Mouse (Mus musculus) hindbrain, embryonic 11.5 days (tissue): ENCODE results near the gene Trnau1ap. TPM values are rescaled to one million over a fixed set of nuclear protein-coding genes. Genes with fewer than 3 reads are reported as not detected.
A peak's percentile ranks its signal among the peaks of the same experiment; 100 is the strongest.

Experiments used
- ATAC-seq: fragments of 200-750 bp; cut with Nextera tagmentation; 2 replicates; pipeline ENCODE4 v1.8.0; 2017; ENCODE audit warnings: mild to moderate bottlenecking, moderate TSS enrichment, moderate library complexity; ENCODE audit not compliant: low FRiP score
- DNase-seq: peaks from one replicate; pipeline ENCODE4 v3.0.0-alpha.2; 2015; ENCODE audit warnings: low spot score
- H3K27ac ChIP-seq: fragments of 300-500 bp; sonication (generic); 2 replicates; pipeline ENCODE4 v1.5.1; 2014; ENCODE audit warnings: mild to moderate bottlenecking, low read depth, low read length
- H3K27me3 ChIP-seq: fragments of 300-500 bp; sonication (generic); 2 replicates; pipeline ENCODE4 v1.6.1; 2014; ENCODE audit warnings: mild to moderate bottlenecking, low read length, moderate library complexity, mixed read lengths; ENCODE audit not compliant: control insufficient read depth, insufficient read depth
- H3K36me3 ChIP-seq: fragments of 300-500 bp; sonication (generic); 2 replicates; pipeline ENCODE4 v1.6.1; 2014; ENCODE audit warnings: mild to moderate bottlenecking, low read length, moderate library complexity, mixed read lengths; ENCODE audit not compliant: control insufficient read depth, insufficient read depth
- H3K4me1 ChIP-seq: fragments of 300-500 bp; sonication (generic); replicated peaks from 2 replicates; pipeline ENCODE4 v1.6.1; 2014; ENCODE audit warnings: low read length, mixed read lengths; ENCODE audit not compliant: control insufficient read depth, insufficient read depth
- H3K4me2 ChIP-seq: fragments of 300-500 bp; sonication (generic); replicated peaks from 2 replicates; pipeline ENCODE4 v1.6.1; 2014; ENCODE audit warnings: mild to moderate bottlenecking, low read depth, low read length
- H3K4me3 ChIP-seq: fragments of 300-500 bp; sonication (generic); 2 replicates; pipeline ENCODE4 v1.5.1; 2014; ENCODE audit warnings: low read depth, low read length
- H3K9ac ChIP-seq: fragments of 300-500 bp; sonication (generic); 2 replicates; pipeline ENCODE4 v1.6.1; 2014; ENCODE audit warnings: low read depth, low read length
- H3K9me3 ChIP-seq: fragments of 300-500 bp; sonication (generic); 2 replicates; pipeline ENCODE4 v1.6.1; 2016; ENCODE audit warnings: low read length; ENCODE audit not compliant: control insufficient read depth
- WGBS: fragments of 180-500 bp; shearing (Covaris S2); extraction: QIAGEN DNeasy Blood & Tissue Kit; methylation state at CpG from one replicate; pipeline ENCODE4 v1.1.7; 2014; 5-methylcytosine and 5-hydroxymethylcytosine counted together
- polyA plus RNA-seq: library from polyadenylated mRNA; unstranded; fragments of >200 nt; fragmentation: Nextera tagmentation; extraction: Ambion mirVana; gene quantifications from 2 replicates; pipeline ENCODE4 v1.2.1, GENCODE M21; 2014

The Trnau1ap gene
- polyA plus RNA-seq: 85.6 and 87.0 TPM in 2 replicates

GRCm38 (mm10) chr4:132329115-132329834, at the start of gene Trnau1ap:
Gene Trnau1ap (minus strand): TSS chr4:132329538.
- Histone ChIP-seq H3K4me3 (peak within 1 kb of the TSS; percentile 51), H3K4me1 (0 out of 2 replicates have a peak, but pooled peaks cover 3% of the 10 kb centered on the region), H3K27me3 (no peaks in the 10 kb centered on the region), H3K4me2 (peak within 1 kb of the TSS; percentile 69), H3K27ac (peak within 1 kb of the TSS; percentile 70), H3K9me3 (no peaks in the 10 kb centered on the region), H3K9ac (peak within 1 kb of the TSS; percentile 85), H3K36me3 (0 out of 2 replicates have a peak, but pooled peaks cover 5% of the 10 kb centered on the region)
- ATAC-seq (peak; percentile 96), DNase-seq (peak; percentile 96)
- under 1% methylated on average over 52 of the region's 52 CpGs for WGBS

DNA sequence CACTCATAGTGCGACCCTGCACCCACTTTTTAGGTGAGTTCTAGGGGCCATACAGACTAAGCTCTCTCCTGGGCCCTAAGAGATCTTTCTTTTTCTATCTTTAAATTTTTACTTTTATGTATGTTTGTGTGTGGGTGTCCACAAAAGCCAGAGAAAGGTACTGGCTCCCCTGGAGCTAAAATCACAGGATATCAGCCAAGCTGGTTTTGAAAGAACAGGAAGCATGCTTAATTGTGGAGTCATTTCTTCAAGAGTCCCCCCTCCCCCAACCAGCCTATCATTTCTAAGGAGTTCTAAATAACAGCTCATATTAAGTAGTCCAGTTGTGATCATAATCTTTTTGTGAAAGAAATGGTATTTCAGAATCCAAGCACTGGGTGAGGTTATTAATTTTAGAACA, 44.5 kb upstream of the Trnau1ap start:
- Histone ChIP-seq H3K9ac (no peak overlapping the region), H3K4me3 (no peak overlapping the region), H3K36me3 (peaks cover 10% of the 10 kb centered on the region; the same call in 1 of the 2 replicates), H3K9me3 (no peaks in the 10 kb centered on the region), H3K4me1 (no peaks in the 10 kb centered on the region), H3K27me3 (no peaks in the 10 kb centered on the region), H3K4me2 (no peak overlapping the region), H3K27ac (no peak overlapping the region)
- DNase-seq (no peak), ATAC-seq (no peak)
- WGBS: 100% methylated on average over 1 of the region's 1 CpGs

DNA sequence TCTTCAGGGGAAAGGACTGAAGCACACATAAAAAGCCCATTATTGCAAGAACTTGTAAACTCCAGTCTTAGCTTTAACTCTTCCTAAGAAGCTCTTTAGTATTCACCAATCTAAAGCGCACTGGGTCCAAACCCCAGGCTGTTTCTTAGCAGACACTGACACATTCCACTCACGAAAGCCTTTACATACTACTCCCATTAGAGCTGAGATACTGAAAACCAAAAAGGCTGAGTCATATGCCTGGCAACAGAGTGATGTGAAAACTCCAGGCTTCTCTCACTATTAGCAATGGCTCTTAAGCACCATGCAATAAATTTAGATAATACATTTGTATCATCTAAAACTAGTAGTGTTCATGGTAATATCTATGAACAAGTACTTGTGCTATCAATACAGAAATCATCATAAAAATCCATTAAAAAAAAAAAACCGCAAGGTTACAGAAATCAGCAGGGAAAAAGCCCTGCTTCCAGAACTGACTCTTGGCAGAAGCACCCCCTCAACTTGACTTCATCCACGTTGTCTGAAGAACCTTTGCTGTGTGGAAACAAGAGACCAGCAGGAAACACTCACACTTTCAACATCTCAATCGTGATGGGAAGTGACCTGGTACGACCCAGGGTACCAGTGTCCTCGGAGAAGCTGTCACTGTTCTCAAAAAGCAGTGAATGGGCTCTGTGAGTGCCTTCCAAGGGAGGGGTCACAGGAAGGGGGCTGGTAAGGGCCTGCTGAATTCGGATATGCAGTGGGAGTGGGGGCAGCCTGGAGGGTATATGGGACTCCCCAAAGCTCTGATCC, 40.8 kb upstream of the Trnau1ap start:
- H3K36me3 ChIP-seq: peaks cover 19% of the 10 kb centered on the region; the same call in 1 of the 2 replicates
- no peak overlapping the region for H3K9ac ChIP-seq
- ATAC-seq: no peak
- no peaks in the 10 kb centered on the region for H3K4me1 ChIP-seq
- no peak for DNase-seq
- no peak overlapping the region for H3K4me2 ChIP-seq
- no peak overlapping the region for H3K4me3 ChIP-seq
- no peak overlapping the region for H3K27ac ChIP-seq
- WGBS: 73% methylated on average over 8 of the region's 8 CpGs
- no peaks in the 10 kb centered on the region for H3K9me3 ChIP-seq
- H3K27me3 ChIP-seq: no peaks in the 10 kb centered on the region

- peaks cover 14% of the 10 kb centered on the region; the same call in 1 of the 2 replicates for H3K36me3 ChIP-seq
- H3K9me3 ChIP-seq: no peaks in the 10 kb centered on the region
- WGBS: 92% methylated on average over 18 of the region's 18 CpGs
- H3K4me3 ChIP-seq: no peak overlapping the region
- no peak overlapping the region for H3K4me2 ChIP-seq
- H3K27ac ChIP-seq: no peak overlapping the region
- no peak overlapping the region for H3K9ac ChIP-seq
- H3K4me1 ChIP-seq: no peaks in the 10 kb centered on the region
- DNase-seq (no peak), ATAC-seq (no peak)
- H3K27me3 ChIP-seq: no peaks in the 10 kb centered on the region
These were observed 38.3 kb upstream of the Trnau1ap start for GRCm38 (mm10) chr4:132367480-132368201.

DNA sequence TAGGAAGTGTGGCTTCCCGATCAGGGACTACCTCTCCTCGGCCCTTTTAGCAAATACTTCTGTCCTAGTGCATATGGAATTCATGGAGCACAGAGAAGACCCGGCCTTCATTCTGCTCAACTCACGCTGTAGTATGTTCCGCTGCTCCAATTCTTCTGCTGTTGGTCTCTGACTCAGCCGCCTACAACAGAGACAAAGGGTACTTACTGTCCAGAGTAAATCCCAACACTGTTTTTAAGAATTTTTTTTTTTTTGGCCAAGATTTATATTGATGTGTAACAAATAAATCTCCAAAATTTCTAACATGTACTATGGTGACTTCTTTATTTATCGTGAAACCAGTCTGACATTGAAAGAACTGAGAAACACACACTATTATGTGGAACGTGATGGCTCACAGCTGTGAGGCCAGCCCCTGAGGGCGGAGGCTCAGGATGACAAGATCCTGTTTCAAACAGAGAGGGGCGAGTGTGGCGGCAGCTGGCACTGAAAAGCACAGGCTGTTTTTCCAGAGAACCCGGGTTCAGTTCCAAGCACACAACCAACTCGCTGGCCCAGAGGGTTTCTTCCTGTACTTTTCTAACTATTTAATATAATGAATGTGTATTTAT, 36.2 kb upstream of the Trnau1ap start:
- H3K36me3 ChIP-seq: peaks cover 14% of the 10 kb centered on the region; the same call in 1 of the 2 replicates
- ATAC-seq: no peak
- DNase-seq: peak; percentile 24

GRCm38 (mm10) chr4:132363487-132363886, 34.1 kb upstream of the Trnau1ap start:
- Histone ChIP-seq H3K4me2 (no peak overlapping the region), H3K36me3 (peaks cover 5% of the 10 kb centered on the region; the same call in 1 of the 2 replicates), H3K4me3 (no peak overlapping the region), H3K27me3 (no peaks in the 10 kb centered on the region), H3K9ac (no peak overlapping the region), H3K27ac (no peak overlapping the region), H3K9me3 (no peaks in the 10 kb centered on the region), H3K4me1 (no peaks in the 10 kb centered on the region)
- ATAC-seq (no peak), DNase-seq (no peak)
- 98% methylated on average over 11 of the region's 11 CpGs for WGBS

More for the DNA sequence above, 36.2 kb upstream of the Trnau1ap start:
- WGBS: 79% methylated on average over 13 of the region's 13 CpGs
- Histone ChIP-seq H3K4me2 (no peak overlapping the region), H3K4me1 (no peaks in the 10 kb centered on the region), H3K27me3 (no peaks in the 10 kb centered on the region), H3K9ac (no peak overlapping the region), H3K9me3 (no peaks in the 10 kb centered on the region), H3K27ac (no peak overlapping the region), H3K4me3 (no peak overlapping the region)

- Histone ChIP-seq H3K27ac (no peak overlapping the region), H3K4me3 (no peak overlapping the region), H3K9ac (no peak overlapping the region), H3K36me3 (no peaks in the 10 kb centered on the region), H3K27me3 (no peaks in the 10 kb centered on the region), H3K9me3 (no peaks in the 10 kb centered on the region), H3K4me2 (no peak overlapping the region), H3K4me1 (no peaks in the 10 kb centered on the region)
- DNase-seq (no peak), ATAC-seq (no peak)
- WGBS: 94% methylated on average over 4 of the region's 4 CpGs
These were observed 30.2 kb upstream of the Trnau1ap start for GRCm38 (mm10) chr4:132359510-132359909.

- Histone ChIP-seq H3K9me3 (no peaks in the 10 kb centered on the region), H3K36me3 (no peaks in the 10 kb centered on the region), H3K27ac (no peak overlapping the region), H3K4me3 (no peak overlapping the region), H3K27me3 (no peaks in the 10 kb centered on the region), H3K4me2 (no peak overlapping the region), H3K4me1 (no peaks in the 10 kb centered on the region), H3K9ac (no peak overlapping the region)
- DNase-seq: peak; percentile 17
- no peak for ATAC-seq
- WGBS: 42% methylated on average over 12 of the region's 12 CpGs
These were observed 26.8 kb upstream of the Trnau1ap start for GRCm38 (mm10) chr4:132356170-132356569.
